Mouse (Mus musculus) embryonic facial prominence, embryonic 13.5 days (tissue): Measurements from ENCODE around the gene Slc25a19. TPM values are rescaled to one million over a fixed set of nuclear protein-coding genes. Genes with fewer than 3 reads are reported as not detected.

Experiments
- ATAC-seq: fragments of 200-750 bp; cut with Nextera tagmentation; 2 replicates; pipeline ENCODE4 v1.8.0; 2017; ENCODE audit warnings: low read depth; ENCODE audit not compliant: insufficient number of reproducible peaks, insufficient read depth, low FRiP score, low TSS enrichment
- H3K27ac ChIP-seq: fragments of 300-500 bp; sonication (generic); 2 replicates; pipeline ENCODE4 v1.5.1; 2015; ENCODE audit warnings: moderate library complexity, mild to moderate bottlenecking, inconsistent platforms
- H3K27me3 ChIP-seq: fragments of 300-500 bp; sonication (generic); 2 replicates; pipeline ENCODE4 v1.6.1; 2015; ENCODE audit warnings: mild to moderate bottlenecking, inconsistent platforms
- H3K36me3 ChIP-seq: fragments of 300-500 bp; sonication (generic); 2 replicates; pipeline ENCODE4 v1.6.1; 2015; ENCODE audit warnings: mild to moderate bottlenecking, inconsistent platforms
- H3K4me1 ChIP-seq: fragments of 300-500 bp; sonication (generic); 2 replicates; pipeline ENCODE4 v1.6.1; 2015; ENCODE audit warnings: inconsistent platforms
- H3K4me2 ChIP-seq: fragments of 300-500 bp; sonication (generic); 2 replicates; pipeline ENCODE4 v1.6.1; 2015; ENCODE audit warnings: moderate library complexity, mild to moderate bottlenecking, inconsistent platforms
- H3K4me3 ChIP-seq: fragments of 300-500 bp; sonication (generic); 2 replicates; pipeline ENCODE4 v1.5.1; 2015; ENCODE audit warnings: mild to moderate bottlenecking, inconsistent platforms
- H3K9ac ChIP-seq: fragments of 300-500 bp; sonication (generic); 2 replicates; pipeline ENCODE4 v1.6.1; 2015; ENCODE audit warnings: mild to moderate bottlenecking, inconsistent platforms
- H3K9me3 ChIP-seq: fragments of 300-500 bp; sonication (generic); 2 replicates; pipeline ENCODE4 v1.6.1; 2016; ENCODE audit warnings: inconsistent platforms
- WGBS: fragments of 180-500 bp; shearing (Covaris S2); methylation state at CpG from one replicate; pipeline ENCODE4 v1.1.7; 2015; ENCODE audit warnings: mixed read lengths; 5-methylcytosine and 5-hydroxymethylcytosine counted together
- polyA plus RNA-seq: library from polyadenylated mRNA; unstranded; fragments of >200 nt; fragmentation: Nextera tagmentation; extraction: Ambion mirVana; gene quantifications from 2 replicates; pipeline ENCODE4 v1.2.1, GENCODE M21; 2015

Slc25a19 gene
- 25.0 and 28.0 TPM in 2 replicates for polyA plus RNA-seq

GRCm38 (mm10) chr11:115627705-115628464 is at the start of gene Slc25a19:
Gene Slc25a19, minus strand, starts transcription at chr11:115628295.
- Histone ChIP-seq H3K36me3 (peaks cover 4% of the 10 kb centered on the region), H3K9me3 (no peaks in the 10 kb centered on the region), H3K4me1 (peaks cover 13% of the 10 kb centered on the region; the same call in 1 of the 2 replicates), H3K4me2 (peak within 1 kb of the TSS; percentile 94), H3K4me3 (peak within 1 kb of the TSS; percentile 73), H3K27me3 (no peaks in the 10 kb centered on the region), H3K27ac (peak within 1 kb of the TSS; percentile 33; the same call in 1 of the 2 replicates), H3K9ac (peak within 1 kb of the TSS; percentile 80)
- under 1% methylated on average over 47 of the region's 47 CpGs for WGBS
- ATAC-seq: peak; percentile 98

- no peak for ATAC-seq
- WGBS: 93% methylated on average over 3 of the region's 3 CpGs
- Histone ChIP-seq H3K4me2 (no peak overlapping the region), H3K9ac (no peak overlapping the region), H3K27ac (no peak overlapping the region), H3K9me3 (no peaks in the 10 kb centered on the region), H3K36me3 (peaks cover 22% of the 10 kb centered on the region), H3K4me1 (no peaks in the 10 kb centered on the region), H3K4me3 (no peak overlapping the region), H3K27me3 (no peaks in the 10 kb centered on the region)
Measured at GRCm38 (mm10) chr11:115677511-115677910, 49.4 kb upstream of the Slc25a19 start.

- no peak overlapping the region for H3K9ac ChIP-seq
- H3K4me1 ChIP-seq: no peaks in the 10 kb centered on the region
- H3K36me3 ChIP-seq: peaks cover 14% of the 10 kb centered on the region
- ATAC-seq: no peak
- no peaks in the 10 kb centered on the region for H3K27me3 ChIP-seq
- no peaks in the 10 kb centered on the region for H3K9me3 ChIP-seq
- H3K4me3 ChIP-seq: no peak overlapping the region
- no peak overlapping the region for H3K4me2 ChIP-seq
- no peak overlapping the region for H3K27ac ChIP-seq
- 92% methylated on average over 8 of the region's 8 CpGs for WGBS
Measured at GRCm38 (mm10) chr11:115676738-115677137, 48.6 kb upstream of the Slc25a19 start.

- no peak overlapping the region for H3K27ac ChIP-seq
Measured at GRCm38 (mm10) chr11:115674235-115674865, 46.3 kb upstream of the Slc25a19 start.

GRCm38 (mm10) chr11:115673471-115674234 is 45.6 kb upstream of the Slc25a19 start:
- no peak for ATAC-seq
- Histone ChIP-seq H3K9ac (no peak overlapping the region), H3K9me3 (no peaks in the 10 kb centered on the region), H3K4me2 (no peak overlapping the region), H3K4me1 (peaks cover 6% of the 10 kb centered on the region), H3K27ac (no peak overlapping the region), H3K36me3 (peaks cover 4% of the 10 kb centered on the region), H3K27me3 (no peaks in the 10 kb centered on the region), H3K4me3 (no peak overlapping the region)
- WGBS: 86% methylated on average over 9 of the region's 9 CpGs

More at GRCm38 (mm10) chr11:115674235-115674865, 46.3 kb upstream of the Slc25a19 start:
- Histone ChIP-seq H3K9ac (no peak overlapping the region), H3K4me3 (no peak overlapping the region), H3K4me1 (peaks cover 6% of the 10 kb centered on the region), H3K36me3 (peaks cover 10% of the 10 kb centered on the region), H3K27me3 (no peaks in the 10 kb centered on the region), H3K4me2 (no peak overlapping the region), H3K9me3 (no peaks in the 10 kb centered on the region)
- ATAC-seq: no peak
- WGBS: 77% methylated on average over 9 of the region's 9 CpGs

- Histone ChIP-seq H3K9ac (no peak overlapping the region), H3K27me3 (no peaks in the 10 kb centered on the region), H3K9me3 (no peaks in the 10 kb centered on the region), H3K4me2 (no peak overlapping the region), H3K4me3 (no peak overlapping the region), H3K27ac (no peak overlapping the region), H3K36me3 (no peaks in the 10 kb centered on the region), H3K4me1 (peaks cover 6% of the 10 kb centered on the region)
- WGBS: 82% methylated on average over 7 of the region's 7 CpGs
- no peak for ATAC-seq
Measured at GRCm38 (mm10) chr11:115672226-115672987, 44.3 kb upstream of the Slc25a19 start.

GRCm38 (mm10) chr11:115670451-115671050 is 42.5 kb upstream of the Slc25a19 start:
- 35% methylated on average over 5 of the region's 5 CpGs for WGBS
- Histone ChIP-seq H3K4me1 (peaks cover 6% of the 10 kb centered on the region), H3K27me3 (no peaks in the 10 kb centered on the region), H3K4me2 (no peak overlapping the region), H3K36me3 (no peaks in the 10 kb centered on the region), H3K4me3 (no peak overlapping the region), H3K9me3 (no peaks in the 10 kb centered on the region), H3K27ac (no peak overlapping the region; the same call in 1 of the 2 replicates), H3K9ac (no peak overlapping the region)
- ATAC-seq: no peak

GRCm38 (mm10) chr11:115663676-115664335 is 35.7 kb upstream of the Slc25a19 start:
- Histone ChIP-seq H3K4me3 (no peak overlapping the region), H3K36me3 (peaks cover 13% of the 10 kb centered on the region; the same call in 1 of the 2 replicates), H3K27ac (peak overlapping the region; percentile 45), H3K9me3 (no peaks in the 10 kb centered on the region), H3K4me1 (peaks cover 6% of the 10 kb centered on the region; the same call in 1 of the 2 replicates), H3K9ac (no peak overlapping the region), H3K27me3 (no peaks in the 10 kb centered on the region), H3K4me2 (no peak overlapping the region)
- 77% methylated on average over 4 of the region's 4 CpGs for WGBS
- ATAC-seq: no peak

GRCm38 (mm10) chr11:115660376-115660775 is 32.3 kb upstream of the Slc25a19 start:
- no peak overlapping the region for H3K4me2 ChIP-seq
- H3K27me3 ChIP-seq: no peaks in the 10 kb centered on the region
- no peaks in the 10 kb centered on the region for H3K9me3 ChIP-seq
- peaks cover 13% of the 10 kb centered on the region; the same call in 1 of the 2 replicates for H3K36me3 ChIP-seq
- 91% methylated on average over 4 of the region's 4 CpGs for WGBS
- no peak for ATAC-seq
- H3K9ac ChIP-seq: no peak overlapping the region
- no peak overlapping the region for H3K4me3 ChIP-seq
- H3K27ac ChIP-seq: no peak overlapping the region
- peaks cover 6% of the 10 kb centered on the region; the same call in 1 of the 2 replicates for H3K4me1 ChIP-seq

GRCm38 (mm10) chr11:115658521-115658920 is 30.4 kb upstream of the Slc25a19 start:
- Histone ChIP-seq H3K27me3 (no peaks in the 10 kb centered on the region), H3K4me2 (no peak overlapping the region), H3K4me3 (no peak overlapping the region), H3K9me3 (no peaks in the 10 kb centered on the region), H3K4me1 (no peaks in the 10 kb centered on the region), H3K27ac (no peak overlapping the region), H3K36me3 (peaks cover 28% of the 10 kb centered on the region), H3K9ac (no peak overlapping the region)
- ATAC-seq: no peak
- 86% methylated on average over 6 of the region's 6 CpGs for WGBS
